Mouse (Mus musculus) fibroblast of lung, adult 2 months (primary cell): Measurements from ENCODE around the gene AI854703.

Experiments used
- DNase-seq: peaks from one replicate; pipeline ENCODE4 v3.0.0-alpha.2; 2011; ENCODE audit warnings: low read depth

Gene AI854703

GRCm38 (mm10) chr6:48626464-48626863 is at the start of gene AI854703:
Gene AI854703, plus strand, starts transcription at chr6:48626764.
- DNase-seq, result no peak

DNA sequence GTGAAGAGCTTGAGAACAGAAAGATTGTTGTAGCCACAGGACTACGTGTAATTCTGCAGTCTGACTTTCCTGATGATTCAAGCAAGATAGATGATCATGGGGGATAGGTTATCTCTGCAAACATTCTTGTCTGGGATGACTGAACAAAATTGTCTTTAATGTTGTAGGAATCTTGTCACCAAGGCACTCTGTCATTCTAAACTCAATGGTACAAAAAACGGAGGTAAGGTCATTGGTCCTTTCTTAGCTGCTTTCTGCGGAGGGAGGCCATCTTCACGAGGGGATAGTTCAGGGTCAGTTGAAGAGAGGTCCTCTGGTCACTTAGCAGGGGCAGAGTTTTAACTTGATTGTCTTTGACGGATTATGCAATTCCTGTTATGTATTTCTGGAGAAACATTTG is 47.8 kb upstream of the AI854703 start:
- no peak for DNase-seq

GRCm38 (mm10) chr6:48579215-48579648 is 47.3 kb upstream of the AI854703 start:
- DNase-seq, result no peak

- DNase-seq, result no peak
Observed at GRCm38 (mm10) chr6:48581257-48581656, 45.3 kb upstream of the AI854703 start.

DNA sequence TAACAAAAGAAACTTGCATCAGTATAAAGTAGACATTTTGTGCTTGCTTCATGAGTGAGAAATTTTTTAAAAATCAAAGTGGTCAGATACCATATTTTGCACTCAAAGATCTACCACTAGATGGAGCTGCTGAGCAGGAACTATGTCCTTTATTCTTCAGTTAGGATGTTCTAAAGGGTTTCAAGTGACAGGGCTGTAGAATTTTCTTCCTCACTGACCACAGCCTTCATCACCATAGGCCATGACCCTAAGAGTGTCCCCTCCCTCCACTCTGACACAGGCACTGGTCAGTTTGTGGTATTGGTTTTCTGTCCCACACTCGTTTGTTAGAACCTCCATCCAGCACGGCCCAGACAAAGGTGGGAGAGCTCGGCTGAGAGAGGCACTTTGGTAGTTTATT is 44.5 kb upstream of the AI854703 start:
- DNase-seq, result no peak

DNA sequence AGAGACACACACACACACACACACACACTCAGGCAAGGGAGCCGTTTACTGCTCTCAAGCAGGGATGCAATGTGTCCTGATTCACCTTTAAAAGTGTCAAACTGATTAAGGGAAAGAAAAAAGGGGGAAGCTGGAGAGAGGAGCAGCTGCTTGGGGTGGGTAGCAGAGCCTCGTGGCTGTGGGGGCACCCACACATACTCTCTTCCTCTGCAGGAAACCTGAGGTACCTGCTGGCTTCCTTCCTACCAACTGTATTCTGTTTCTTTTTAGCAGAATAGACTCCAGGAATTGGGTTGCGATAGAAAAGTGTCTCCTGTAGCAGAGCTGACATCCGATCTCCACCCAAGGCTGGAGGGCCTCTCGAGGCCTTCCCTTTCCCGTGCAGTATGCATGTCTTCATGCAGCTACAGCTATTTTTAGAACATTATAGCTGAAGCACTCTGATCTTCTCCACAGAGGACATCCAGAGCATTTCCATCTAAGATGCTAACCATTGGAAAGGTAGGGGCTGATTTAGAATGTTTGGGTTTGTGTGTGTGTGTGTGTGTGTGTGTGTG is 37.3 kb upstream of the AI854703 start, which contains the start of gene Gm45021:
Gene Gm45021 (plus strand): TSS at position 417 of the 557 bp plus-strand sequence.
- DNase-seq, result no peak

GRCm38 (mm10) chr6:48591221-48591845 is 35.2 kb upstream of the AI854703 start:
- DNase-seq, result no peak

DNA sequence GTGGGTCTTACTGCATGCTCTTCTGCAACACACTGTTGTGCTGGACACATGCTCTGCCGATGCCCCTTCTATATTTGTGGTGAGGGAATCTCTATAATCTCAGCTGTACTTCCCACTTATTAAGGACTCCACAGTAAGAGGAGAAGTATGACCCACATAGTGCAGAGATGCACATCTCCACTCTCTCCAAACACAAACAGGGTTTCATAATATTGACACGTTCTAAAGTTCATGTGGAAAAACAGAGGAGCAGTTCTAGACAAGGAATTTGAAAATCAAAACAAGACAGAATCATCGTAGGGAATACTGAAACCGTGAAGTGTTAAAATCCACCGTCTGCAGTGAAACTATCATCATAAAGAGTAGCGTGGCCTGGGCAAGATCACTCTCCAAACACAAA is 34.7 kb upstream of the AI854703 start:
- DNase-seq, result no peak

- DNase-seq, result peak; percentile 61
Observed at GRCm38 (mm10) chr6:48593158-48594042, 33.2 kb upstream of the AI854703 start, which contains the start of the genes Repin1 and Gm44965. Gene Repin1, plus strand, starts transcription at chr6:48593883. Gene Gm44965, plus strand, starts transcription at chr6:48593941.

GRCm38 (mm10) chr6:48594043-48594738 is 32.4 kb upstream of the AI854703 start:
- DNase-seq, result no peak

DNA sequence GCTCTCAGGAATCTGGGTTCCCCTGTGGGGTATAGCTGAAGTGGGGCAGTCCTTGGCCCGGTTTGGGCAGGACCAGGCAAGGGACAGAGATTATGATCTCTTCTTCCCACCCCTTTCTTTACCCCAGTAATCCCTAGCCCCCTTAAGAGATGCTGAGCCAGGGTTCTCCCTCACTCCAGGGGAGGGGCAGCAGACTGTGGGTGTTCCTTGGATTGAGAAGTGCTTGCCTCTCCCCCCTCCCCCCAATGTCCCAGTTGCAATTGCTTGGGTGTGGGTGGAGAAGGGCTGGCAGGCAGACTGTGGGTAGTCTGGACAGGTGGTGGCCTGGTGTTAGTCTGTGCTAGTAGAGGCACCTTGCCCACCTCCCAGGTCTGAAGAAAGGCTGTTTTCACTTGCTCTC is 31.3 kb upstream of the AI854703 start:
- no peak for DNase-seq

GRCm38 (mm10) chr6:48596545-48597232 is 29.9 kb upstream of the AI854703 start:
- no peak for DNase-seq

DNA sequence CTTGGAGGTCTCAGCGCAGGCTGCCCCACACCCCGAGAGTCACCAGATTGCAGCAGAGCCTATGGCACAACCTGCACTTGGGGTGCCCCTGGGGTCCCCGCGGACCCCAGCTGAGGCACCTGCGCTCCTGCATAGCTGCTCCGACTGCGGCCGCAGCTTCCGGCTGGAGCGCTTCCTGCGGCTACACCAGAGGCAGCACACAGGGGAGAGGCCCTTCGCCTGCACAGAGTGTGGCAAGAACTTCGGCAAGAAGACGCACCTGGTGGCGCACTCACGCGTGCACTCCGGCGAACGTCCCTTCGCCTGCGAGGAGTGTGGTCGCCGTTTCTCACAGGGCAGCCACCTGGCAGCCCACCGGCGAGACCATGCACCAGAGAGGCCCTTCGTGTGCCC is 29.3 kb upstream of the AI854703 start:
- DNase-seq, result no peak

DNA sequence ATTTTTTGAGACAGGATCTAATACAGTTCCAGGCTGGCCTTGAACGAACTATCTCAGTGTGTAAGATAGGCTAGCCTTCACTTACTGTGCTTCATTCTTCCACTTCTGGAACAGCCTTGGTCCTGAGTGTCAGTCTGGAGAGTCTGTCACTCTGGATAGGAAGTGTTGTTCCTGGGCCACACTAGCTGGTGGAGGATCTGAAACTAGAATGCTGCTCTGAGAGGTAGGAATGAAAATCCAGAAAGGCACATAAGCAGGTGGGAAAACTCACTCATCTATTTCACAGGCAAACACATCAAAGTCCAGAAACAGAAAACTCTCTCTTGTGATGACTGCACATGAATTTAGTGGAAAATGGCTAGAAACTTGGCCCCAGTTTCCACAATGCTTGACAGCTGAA is 26.0 kb upstream of the AI854703 start:
- DNase-seq, result no peak

DNA sequence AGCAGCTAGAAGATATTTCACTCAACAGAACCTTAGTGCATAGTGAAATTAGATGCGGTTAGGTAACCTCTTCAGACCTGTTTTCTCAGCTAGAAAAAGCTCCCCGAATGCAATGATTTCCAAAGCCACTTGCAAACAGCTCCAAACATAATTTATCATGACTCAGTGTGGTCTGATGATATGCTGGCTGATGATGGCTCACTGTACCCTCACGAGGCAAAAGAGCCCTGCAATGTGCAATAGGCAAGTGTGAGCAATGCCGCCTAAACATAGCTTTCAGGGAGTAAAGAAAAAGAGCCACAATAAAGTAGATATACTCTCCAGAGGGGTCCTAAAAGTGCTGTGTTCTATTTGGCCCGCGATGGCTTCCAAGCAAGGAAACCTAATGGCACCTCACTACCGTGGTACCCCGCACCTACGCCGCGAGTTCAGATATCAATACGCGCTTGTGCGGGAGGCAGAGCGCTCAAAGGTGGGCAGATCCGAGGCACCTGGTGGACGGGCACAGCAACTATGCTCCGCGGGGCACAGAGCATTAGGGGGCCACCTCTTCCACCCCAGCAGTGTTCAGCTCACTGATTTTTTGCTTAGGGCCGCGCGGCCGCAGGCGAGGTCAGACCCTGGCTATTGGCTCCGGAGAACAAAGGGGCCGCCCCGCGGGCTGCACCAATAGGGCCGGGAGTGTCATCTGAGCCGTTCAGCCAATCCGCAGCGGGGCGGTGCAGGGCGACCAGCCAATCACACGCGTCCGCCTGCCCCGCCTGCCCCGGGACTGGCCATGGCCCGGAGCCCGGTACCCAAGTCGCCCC is 25.1 kb upstream of the AI854703 start, which contains the start of gene Zfp775:
Gene Zfp775 (plus strand): TSS at position 793 of the 809 bp plus-strand sequence.
- peak; percentile 83 for DNase-seq

- DNase-seq, result no peak
Observed at GRCm38 (mm10) chr6:48602080-48602741, 24.4 kb upstream of the AI854703 start.

DNA sequence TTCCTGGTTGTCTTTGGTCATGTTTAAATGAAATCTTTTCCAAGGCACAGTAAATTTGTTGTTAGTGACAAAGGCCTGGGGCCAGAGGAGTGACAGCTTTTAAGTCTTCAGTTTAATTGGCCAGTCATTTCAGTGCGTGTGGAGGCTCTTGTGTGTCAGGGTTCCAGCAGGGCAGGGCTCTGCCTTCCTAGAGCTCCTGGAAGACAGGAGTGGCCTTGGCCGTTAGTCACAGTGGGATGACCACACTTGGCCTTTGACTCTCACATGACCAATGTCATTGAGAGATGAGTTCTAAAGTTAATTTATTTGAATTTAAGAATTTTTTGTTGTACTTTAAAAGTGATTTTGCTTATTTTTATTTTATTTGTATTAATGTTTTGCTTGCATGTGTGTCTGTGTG is 18.4 kb upstream of the AI854703 start:
- DNase-seq, result no peak

GRCm38 (mm10) chr6:48609512-48609911 is 17.1 kb upstream of the AI854703 start:
- DNase-seq, result no peak

GRCm38 (mm10) chr6:48610657-48611056 is 15.9 kb upstream of the AI854703 start:
- no peak for DNase-seq

DNA sequence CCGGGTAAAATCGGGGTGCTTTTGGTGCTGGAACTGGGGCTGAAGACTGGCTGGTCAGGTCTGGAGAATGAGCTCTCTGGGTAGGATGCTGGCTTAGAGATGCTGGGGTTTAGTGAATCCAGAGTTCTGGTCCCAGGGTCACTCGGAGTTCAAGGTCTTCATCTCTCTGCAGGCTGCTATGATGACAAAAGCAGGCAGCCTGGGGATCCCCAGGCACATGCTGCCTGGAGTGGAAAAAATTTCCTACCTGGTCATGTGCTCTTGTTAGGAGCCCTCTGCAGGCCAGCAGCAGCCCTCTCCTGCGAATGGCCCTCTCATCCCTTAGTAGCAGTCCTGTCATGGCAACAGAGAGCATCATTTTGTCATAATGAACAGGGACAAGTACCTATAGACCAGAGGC is 13.1 kb upstream of the AI854703 start:
- no peak for DNase-seq
